Mouse (Mus musculus) lung, postnatal 10 days (tissue): Measurements from ENCODE around the gene Nt5c3b.

Experiments
- DNase-seq: peaks from one replicate; pipeline ENCODE4 v3.0.0; 2021

Gene Nt5c3b

GRCm38 (mm10) chr11:100426820-100427219 is 14.8 kb downstream of the Nt5c3b start:
- no peak for DNase-seq

- DNase-seq: peak; percentile 83
These were observed 15.8 kb downstream of the Nt5c3b start for GRCm38 (mm10) chr11:100425851-100426250.

GRCm38 (mm10) chr11:100423836-100424235 is 17.8 kb downstream of the Nt5c3b start:
- no peak for DNase-seq

- no peak for DNase-seq
These were observed 20.1 kb downstream of the Nt5c3b start for GRCm38 (mm10) chr11:100421537-100421936.

- DNase-seq: peak; percentile 86
These were observed 26.4 kb downstream of the Nt5c3b start, which contains the start of gene Fkbp10 for GRCm38 (mm10) chr11:100414914-100415822. TSS of gene Fkbp10 (plus strand) at chr11:100415697.

- DNase-seq: peak; percentile 92
These were observed 27.3 kb downstream of the Nt5c3b start, which contains the start of gene P3h4 for GRCm38 (mm10) chr11:100414021-100414913. TSS of gene P3h4 (minus strand) at chr11:100414836.

- no peak for DNase-seq
These were observed 28.1 kb downstream of the Nt5c3b start for GRCm38 (mm10) chr11:100413541-100413940.

- no peak for DNase-seq
These were observed 29.9 kb downstream of the Nt5c3b start for GRCm38 (mm10) chr11:100411736-100412135.

- no peak for DNase-seq
These were observed 31.9 kb downstream of the Nt5c3b start for GRCm38 (mm10) chr11:100409686-100410085.

- DNase-seq: no peak
These were observed 32.7 kb downstream of the Nt5c3b start for GRCm38 (mm10) chr11:100408835-100409462.

- DNase-seq: peak; percentile 89
These were observed 33.4 kb downstream of the Nt5c3b start for GRCm38 (mm10) chr11:100408076-100408834.

- no peak for DNase-seq
These were observed 34.5 kb downstream of the Nt5c3b start for GRCm38 (mm10) chr11:100406995-100407705.

GRCm38 (mm10) chr11:100406273-100406672 is 35.3 kb downstream of the Nt5c3b start:
- DNase-seq: no peak

GRCm38 (mm10) chr11:100404456-100405074 is 37.0 kb downstream of the Nt5c3b start:
- DNase-seq: no peak

- no peak for DNase-seq
These were observed 38.0 kb downstream of the Nt5c3b start for GRCm38 (mm10) chr11:100403445-100404134.

GRCm38 (mm10) chr11:100402682-100403081 is 38.9 kb downstream of the Nt5c3b start:
- DNase-seq: peak; percentile 56

GRCm38 (mm10) chr11:100402240-100402639 is 39.4 kb downstream of the Nt5c3b start:
- no peak for DNase-seq

GRCm38 (mm10) chr11:100400842-100401241 is 40.8 kb downstream of the Nt5c3b start:
- DNase-seq: no peak

- DNase-seq: no peak
These were observed 41.7 kb downstream of the Nt5c3b start for GRCm38 (mm10) chr11:100399727-100400538.
